Mouse (Mus musculus): ENCODE results near the gene Fam13a. TPM values are rescaled to one million over a fixed set of nuclear protein-coding genes. Genes with fewer than 3 reads are reported as not detected.

Gene Fam13a
- total RNA-seq, 2 experiments from 2014 or later = 14.8 to 15.1 TPM

DNA sequence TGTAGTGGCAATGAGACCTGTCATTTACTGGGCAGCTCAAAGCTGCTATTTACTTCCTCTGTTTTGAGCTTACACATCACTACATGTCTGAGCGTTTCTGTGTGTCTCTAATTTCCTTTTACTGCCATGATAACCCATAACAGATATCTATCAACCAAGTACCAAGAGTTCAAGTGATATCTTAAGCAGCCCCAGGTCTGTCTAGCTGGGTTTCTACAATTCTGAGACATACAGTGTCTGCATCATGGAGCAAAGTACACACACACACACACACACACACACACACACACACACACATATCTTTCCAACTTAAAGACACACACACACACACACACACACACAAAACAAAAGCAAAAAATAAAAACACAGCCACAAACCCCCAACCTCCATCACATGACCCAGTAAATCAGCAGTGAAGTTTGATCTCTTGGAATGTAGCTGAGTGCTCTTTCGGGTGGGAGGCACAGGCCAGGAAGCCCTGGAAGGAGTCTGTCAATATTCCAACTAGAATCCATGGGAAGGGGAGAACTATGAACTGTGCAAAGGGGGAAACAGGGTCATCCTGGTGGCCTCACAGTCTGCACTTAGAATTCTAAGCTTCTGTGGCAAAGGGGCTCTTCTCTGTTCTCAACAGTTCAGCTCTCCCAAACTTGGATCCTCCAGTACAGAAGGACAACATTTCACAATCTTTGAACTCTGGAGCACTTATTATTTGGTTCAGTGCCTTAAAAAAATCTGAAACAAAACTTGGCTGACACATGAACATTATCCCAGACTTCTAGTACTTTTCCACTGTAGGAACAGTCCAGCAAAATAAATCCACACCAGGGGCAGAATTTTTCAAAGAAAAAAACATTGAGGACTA lies 73.0 kb downstream of the Fam13a start:
- Histone ChIP-seq H3K4me3 (no peak overlapping the region), H3K27ac (no peak overlapping the region)
- DNase-seq (ENCODE audit: extremely low spot score in 1 of 2, low spot score in 2 of 2) = no peak
- intact Hi-C loops (cut with DNase I) = no loop called here
- TF ChIP-seq CTCF (IDR thresholded peaks at IDR 0.05) = no peak

DNA sequence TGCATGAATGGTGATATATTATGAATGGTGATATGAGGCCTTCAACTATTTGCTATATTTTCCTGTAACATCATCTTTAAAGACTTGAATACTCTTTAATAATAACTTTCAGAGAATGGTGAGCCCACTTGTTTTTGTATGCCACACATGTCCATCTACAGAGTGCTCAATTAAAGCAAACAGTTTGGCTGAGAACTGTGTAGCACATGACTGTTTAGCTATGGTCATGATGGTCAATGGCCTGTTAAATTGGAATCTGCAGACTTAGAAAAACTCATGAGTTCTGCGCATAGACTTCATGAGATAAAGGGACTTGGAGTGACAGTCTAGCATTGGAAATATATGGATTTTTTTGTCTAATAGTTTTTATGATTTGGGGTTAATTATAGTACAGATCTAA lies 73.9 kb downstream of the Fam13a start:
- DNase-seq (ENCODE audit: extremely low spot score in 1 of 2, low spot score in 2 of 2) = no peak
- no peak for TF ChIP-seq CTCF (IDR thresholded peaks at IDR 0.05)
- intact Hi-C loops (cut with DNase I) = no loop called here
- no peak overlapping the region for H3K4me3 ChIP-seq
- H3K27ac ChIP-seq = no peak overlapping the region

DNA sequence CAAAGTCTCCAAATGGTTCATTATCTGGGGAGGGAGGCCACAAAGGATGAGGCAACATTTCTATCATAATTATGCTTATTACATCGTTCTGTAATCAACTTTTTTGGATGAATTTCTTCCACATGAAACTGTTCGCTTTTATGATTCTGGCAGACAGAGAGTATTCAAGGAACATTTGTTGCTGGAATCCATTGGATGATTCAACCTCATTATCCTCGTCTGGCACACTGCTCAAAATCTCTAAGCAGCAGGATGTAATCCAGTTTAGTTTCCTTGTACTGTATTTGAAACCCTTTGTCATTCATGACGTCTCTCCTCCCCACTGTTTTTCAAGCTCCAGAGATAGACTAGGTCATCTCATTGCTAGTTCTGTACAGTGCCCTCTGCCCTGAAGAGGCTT lies 77.5 kb downstream of the Fam13a start:
- intact Hi-C loops (cut with DNase I) = loop anchor here (5.0 kb wide), 1 partner anchor 40 kb away; the partner anchor contains the start of gene Nap1l5
- H3K4me3 ChIP-seq = no peak overlapping the region
- TF ChIP-seq CTCF (IDR thresholded peaks at IDR 0.05) = no peak
- H3K27ac ChIP-seq = peak overlapping the region; percentile 65; the same call in 1 of the 2 replicates
- DNase-seq (ENCODE audit: extremely low spot score in 1 of 2, low spot score in 2 of 2) = no peak

DNA sequence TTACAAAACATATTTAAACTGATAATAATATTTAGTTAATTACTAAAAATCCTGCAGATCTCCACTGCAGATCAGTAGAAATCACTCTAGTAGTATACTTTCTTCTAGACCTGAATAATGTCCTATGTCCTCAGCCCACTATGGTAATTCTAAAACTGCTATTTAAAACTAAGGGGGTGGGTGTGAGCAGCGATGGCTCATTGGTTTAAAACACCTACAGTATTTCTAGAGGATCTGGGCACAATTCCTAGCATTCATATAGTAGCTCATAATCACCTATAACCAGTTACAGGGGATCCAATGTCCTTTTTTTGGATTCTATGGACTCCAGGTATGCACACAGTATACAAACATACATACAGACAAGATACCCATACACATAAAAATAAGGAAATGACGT lies 78.1 kb downstream of the Fam13a start:
- no peak for DNase-seq (ENCODE audit: extremely low spot score in 1 of 2, low spot score in 2 of 2)
- Histone ChIP-seq H3K4me3 (no peak overlapping the region), H3K27ac (peak overlapping the region; percentile 65)
- TF ChIP-seq CTCF (IDR thresholded peaks at IDR 0.05) = no peak
- intact Hi-C loops (cut with DNase I) = loop anchor here (5.0 kb wide), 1 partner anchor 39 kb away; the partner anchor contains the start of gene Nap1l5

DNA sequence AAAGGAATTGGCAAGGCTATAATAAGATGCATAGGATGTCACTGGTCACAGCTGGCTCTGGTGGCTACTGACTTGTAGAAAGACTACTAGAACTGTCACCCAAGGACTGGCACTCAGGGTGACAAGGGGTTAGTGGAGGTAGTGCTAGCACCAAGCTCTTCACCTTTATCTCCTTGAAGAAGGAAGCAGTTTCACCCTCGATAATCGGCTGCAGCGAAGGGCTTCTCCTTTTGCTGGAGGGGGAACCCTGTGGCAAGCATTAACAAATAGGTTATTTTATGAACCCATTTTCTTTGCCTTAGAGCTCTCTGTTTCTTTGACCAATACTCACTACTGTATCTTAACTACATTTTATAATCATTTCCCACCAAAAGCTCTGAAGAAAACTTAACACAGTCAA lies 80.4 kb downstream of the Fam13a start:
- H3K4me3 ChIP-seq = no peak overlapping the region
- H3K27ac ChIP-seq = no peak overlapping the region
- no peak for DNase-seq (ENCODE audit: extremely low spot score in 1 of 2, low spot score in 2 of 2)
- intact Hi-C loops (cut with DNase I) = no loop called here
- no peak for TF ChIP-seq CTCF (IDR thresholded peaks at IDR 0.05)

DNA sequence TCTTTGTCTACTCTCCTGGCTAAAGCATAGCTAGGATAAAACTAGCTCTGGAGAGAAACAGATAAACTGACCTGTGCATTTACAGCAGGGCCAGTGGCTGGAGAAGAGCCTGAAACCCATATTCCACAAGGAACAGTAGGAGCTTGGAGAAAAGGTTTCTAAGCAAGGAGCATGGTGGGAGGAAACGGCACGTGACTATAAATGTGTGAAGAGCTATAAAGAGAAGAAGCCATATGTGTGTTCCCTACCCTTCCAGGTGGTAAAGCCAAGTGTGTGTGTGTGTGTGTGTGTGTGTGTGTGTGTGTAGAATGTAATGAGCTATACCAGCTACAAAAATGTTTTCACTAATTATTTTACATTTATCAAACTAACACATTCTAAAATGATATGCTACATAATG lies 82.1 kb downstream of the Fam13a start:
- peak overlapping the region; percentile 54 for H3K27ac ChIP-seq
- intact Hi-C loops (cut with DNase I) = no loop called here
- no peak for TF ChIP-seq CTCF (IDR thresholded peaks at IDR 0.05)
- no peak for DNase-seq (ENCODE audit: extremely low spot score in 1 of 2, low spot score in 2 of 2)
- no peak overlapping the region for H3K4me3 ChIP-seq

DNA sequence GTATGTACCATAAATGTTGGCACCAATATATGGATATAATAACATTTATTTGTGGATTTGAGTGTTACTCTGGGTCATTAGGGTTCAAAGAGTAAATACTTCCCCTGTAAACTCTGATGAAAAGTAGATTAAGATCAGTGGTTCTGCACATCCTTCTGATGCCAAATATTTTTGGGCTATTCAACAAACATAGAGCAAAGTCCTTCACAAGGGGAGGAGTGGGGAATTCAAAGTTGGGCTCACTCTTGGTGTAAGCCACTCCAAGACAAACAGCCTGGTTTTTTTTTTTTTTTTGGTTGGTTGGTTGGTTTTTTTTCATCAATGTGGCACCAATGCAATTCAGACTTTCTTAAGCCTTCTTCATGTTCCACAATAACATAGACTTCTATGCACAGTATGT lies 86.6 kb downstream of the Fam13a start:
- Histone ChIP-seq H3K4me3 (no peak overlapping the region), H3K27ac (no peak overlapping the region)
- intact Hi-C loops (cut with DNase I) = no loop called here
- TF ChIP-seq CTCF (IDR thresholded peaks at IDR 0.05) = no peak
- no peak for DNase-seq (ENCODE audit: extremely low spot score in 1 of 2, low spot score in 2 of 2)

DNA sequence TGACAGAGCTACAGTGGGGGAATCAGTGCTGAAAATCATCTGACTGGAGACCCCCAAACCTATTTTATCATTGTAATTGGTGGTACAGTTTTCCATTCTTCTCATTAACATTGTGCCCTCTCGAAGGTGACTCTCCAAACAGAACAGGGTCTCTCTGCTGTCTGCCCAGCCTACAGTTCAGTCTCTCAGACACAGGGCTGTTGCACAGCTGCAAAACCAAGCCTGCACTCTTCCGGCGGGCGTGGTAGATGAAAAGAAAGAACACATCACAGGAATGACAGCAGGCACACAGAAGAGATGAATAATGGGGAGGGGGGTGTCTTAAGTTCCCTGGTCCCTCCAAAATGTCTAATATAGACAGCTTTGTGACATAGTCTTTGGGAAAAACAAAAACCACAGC lies 90.2 kb downstream of the Fam13a start:
- peak overlapping the region; percentile 88 for H3K27ac ChIP-seq

DNA sequence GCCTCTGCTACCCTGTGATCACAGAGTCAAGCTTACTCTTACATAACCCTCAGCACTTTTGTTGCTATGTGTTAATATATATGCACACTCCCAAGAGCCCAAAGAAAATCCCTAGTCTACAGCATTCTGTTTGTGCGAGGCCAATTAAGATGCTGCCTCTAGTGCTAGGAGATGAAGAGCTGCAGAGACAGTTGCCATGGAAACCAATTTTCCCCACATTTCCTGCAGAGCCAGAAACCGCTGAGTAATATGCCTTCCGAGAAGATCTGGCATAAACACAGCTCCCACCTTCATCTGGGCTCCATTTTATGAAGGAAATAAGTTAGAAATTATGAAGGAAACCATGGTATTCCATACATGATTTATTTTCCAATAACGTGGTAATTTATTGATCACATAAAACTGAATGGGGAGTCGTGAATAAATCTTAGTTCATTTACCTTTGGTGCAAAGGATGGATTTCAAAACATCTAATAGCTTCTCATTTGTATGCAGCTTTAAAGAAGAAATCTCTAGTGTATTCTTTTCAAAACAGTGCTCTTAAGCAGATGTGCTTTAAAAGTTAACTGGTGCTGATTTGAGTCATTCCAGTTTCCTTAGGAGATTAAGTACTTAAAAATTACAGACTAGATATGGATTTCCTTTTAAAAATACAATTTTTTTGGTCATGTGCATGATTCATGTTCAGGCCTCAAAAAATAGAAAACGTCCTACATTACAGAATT lies 91.0 kb downstream of the Fam13a start:
- peak; percentile 45 to 74 for DNase-seq (ENCODE audit: extremely low spot score in 1 of 2, low spot score in 2 of 2)
- H3K4me3 ChIP-seq = no peak overlapping the region
- H3K27ac ChIP-seq = peak overlapping the region; percentile 88
- intact Hi-C loops (cut with DNase I) = loop anchor here (1.0 to 5.0 kb wide), 2 partner anchors 27 to 89 kb away; partner anchors contain the start of gene Fam13a
- peak; percentile 12 for TF ChIP-seq CTCF (IDR thresholded peaks at IDR 0.05)

More for the DNA sequence above, 90.2 kb downstream of the Fam13a start:
- DNase-seq (ENCODE audit: extremely low spot score in 1 of 2, low spot score in 2 of 2) = no peak
- TF ChIP-seq CTCF (IDR thresholded peaks at IDR 0.05) = no peak
- intact Hi-C loops (cut with DNase I) = loop anchor here (5.0 kb wide), 1 partner anchor 88 kb away; the partner anchor contains the start of gene Fam13a
- H3K4me3 ChIP-seq = no peak overlapping the region

DNA sequence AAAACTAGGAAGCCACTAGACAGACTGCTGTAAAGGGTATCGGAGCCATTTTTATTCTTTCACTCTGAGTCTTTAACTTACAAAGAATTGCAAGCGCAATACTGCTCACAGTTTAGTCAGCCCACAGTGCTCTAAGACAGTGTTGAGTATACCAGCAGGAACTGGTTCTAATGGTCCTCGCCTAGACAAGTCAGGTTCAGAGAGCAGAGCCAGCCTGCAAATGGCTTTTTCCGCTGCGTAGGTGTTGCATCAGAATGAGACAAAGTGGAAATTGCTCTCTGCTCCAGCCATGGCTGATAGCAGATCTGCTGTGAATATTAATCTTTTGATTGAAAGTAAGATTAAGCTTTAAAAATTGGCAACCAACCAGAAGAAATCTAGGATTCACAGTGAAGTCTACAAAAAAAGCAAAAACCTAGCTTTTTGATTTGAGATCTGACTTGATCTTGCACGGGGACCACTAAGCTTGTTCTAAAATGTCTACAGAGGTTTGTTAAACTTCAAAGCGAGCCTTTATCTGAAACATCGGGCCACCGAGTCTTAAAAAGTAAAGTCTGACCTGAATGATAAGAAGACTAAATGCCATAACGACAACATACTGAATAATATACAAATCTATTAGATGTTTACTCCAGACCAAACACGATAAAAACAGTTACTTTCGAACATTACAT lies 91.7 kb downstream of the Fam13a start:
- DNase-seq (ENCODE audit: extremely low spot score in 1 of 2, low spot score in 2 of 2) = peak in 1 of 2 experiments; percentile 27

DNA sequence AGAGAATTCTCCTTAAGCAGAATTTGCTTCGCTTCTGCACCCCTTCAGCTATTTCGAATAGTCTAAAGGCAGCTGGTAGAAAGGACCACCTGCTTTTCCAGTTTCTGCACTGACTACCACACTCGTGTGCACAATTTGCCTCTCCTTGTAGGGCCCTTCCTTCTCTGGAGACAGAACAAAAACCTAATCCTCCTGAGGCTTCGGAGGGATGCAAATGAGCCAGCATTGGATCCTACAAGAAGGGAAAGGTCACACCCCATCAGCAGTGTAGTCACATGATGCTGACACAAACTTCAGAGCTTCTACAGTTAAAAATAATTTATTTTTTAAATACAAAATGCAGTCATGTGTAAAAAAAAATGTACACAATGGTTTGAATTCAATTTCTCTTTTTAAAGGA lies 93.2 kb downstream of the Fam13a start:
- intact Hi-C loops (cut with DNase I) = loop anchor here (5.0 kb wide), 1 partner anchor 91 kb away; the partner anchor contains the start of gene Fam13a
- DNase-seq (ENCODE audit: extremely low spot score in 1 of 2, low spot score in 2 of 2) = no peak
- no peak for TF ChIP-seq CTCF (IDR thresholded peaks at IDR 0.05)
- Histone ChIP-seq H3K4me3 (no peak overlapping the region), H3K27ac (peak overlapping the region; percentile 12; the same call in 1 of the 2 replicates)

More for the DNA sequence above, 91.7 kb downstream of the Fam13a start:
- intact Hi-C loops (cut with DNase I) = loop anchor here (1.0 to 5.0 kb wide), 2 partner anchors 26 to 90 kb away; partner anchors contain the start of gene Fam13a
- no peak for TF ChIP-seq CTCF (IDR thresholded peaks at IDR 0.05)
- no peak overlapping the region for H3K4me3 ChIP-seq
- peak overlapping the region; percentile 86 for H3K27ac ChIP-seq

Data from left cerebral cortex, adult 2 months (tissue).